Mouse (Mus musculus): ENCODE data around the gene Dagla. TPM values are rescaled to one million over a fixed set of nuclear protein-coding genes. Genes with fewer than 3 reads are reported as not detected.

Dagla gene
- total and polyA plus RNA-seq, 2 experiments from 2014 or later = 10.9 to 35.0 TPM

GRCm38 (mm10) chr19:10238477-10238876 is 66.2 kb downstream of the Dagla start:
- DNase-seq (ENCODE audit: low spot score) (no peak), ATAC-seq (no peak)
- 59% methylated on average over 3 of the region's 3 CpGs for WGBS
- no peaks in the 10 kb centered on the region for H3K9me3 ChIP-seq (ENCODE audit: low read length)
- TF ChIP-seq CTCF (IDR thresholded peaks at IDR 0.05; ENCODE audit: low read depth) = no peak
- H3K4me2 ChIP-seq (ENCODE audit: low read depth, low read length) = no peak overlapping the region
- H3K4me3 ChIP-seq (ENCODE audit: low read length) = no peak overlapping the region
- no peaks in the 10 kb centered on the region for H3K27me3 ChIP-seq (ENCODE audit: insufficient read depth, low read length)
- no peak overlapping the region for H3K27ac ChIP-seq
- no peak overlapping the region for H3K9ac ChIP-seq (replicated peaks; ENCODE audit: low read length)
- H3K36me3 ChIP-seq (ENCODE audit: insufficient read depth, low read length) = no peaks in the 10 kb centered on the region
- 0 out of 2 replicates have a peak, but pooled peaks cover 5% of the 10 kb centered on the region for H3K4me1 ChIP-seq (ENCODE audit: insufficient read depth, low read length)

GRCm38 (mm10) chr19:10235784-10236565 is 68.7 kb downstream of the Dagla start:
- ATAC-seq = no peak
- H3K4me3 ChIP-seq (ENCODE audit: low read length) = no peak overlapping the region
- no peak overlapping the region for H3K4me2 ChIP-seq (ENCODE audit: low read depth, low read length)
- DNase-seq (ENCODE audit: low spot score) = no peak
- no peaks in the 10 kb centered on the region for H3K9me3 ChIP-seq (ENCODE audit: low read length)
- WGBS = 86% methylated on average over 9 of the region's 9 CpGs
- no peak for TF ChIP-seq CTCF (IDR thresholded peaks at IDR 0.05; ENCODE audit: low read depth)
- H3K9ac ChIP-seq (replicated peaks; ENCODE audit: low read length) = no peak overlapping the region
- H3K27ac ChIP-seq = no peak overlapping the region
- H3K27me3 ChIP-seq (ENCODE audit: insufficient read depth, low read length) = no peaks in the 10 kb centered on the region
- 0 out of 2 replicates have a peak, but pooled peaks cover 5% of the 10 kb centered on the region for H3K4me1 ChIP-seq (ENCODE audit: insufficient read depth, low read length)
- H3K36me3 ChIP-seq (ENCODE audit: insufficient read depth, low read length) = no peaks in the 10 kb centered on the region

GRCm38 (mm10) chr19:10232327-10233017 is 72.2 kb downstream of the Dagla start:
- no peak for TF ChIP-seq CTCF (IDR thresholded peaks at IDR 0.05; ENCODE audit: low read depth)
- H3K36me3 ChIP-seq (ENCODE audit: insufficient read depth, low read length) = no peaks in the 10 kb centered on the region
- H3K9me3 ChIP-seq (ENCODE audit: low read length) = no peaks in the 10 kb centered on the region
- no peak overlapping the region for H3K4me3 ChIP-seq (ENCODE audit: low read length)
- ATAC-seq (0 out of 2 replicates have a peak, but pooled peaks have one; percentile 21), DNase-seq (ENCODE audit: low spot score) (no peak)
- no peak overlapping the region for H3K9ac ChIP-seq (replicated peaks; ENCODE audit: low read length)
- 40% methylated on average over 9 of the region's 9 CpGs for WGBS
- no peak overlapping the region for H3K4me2 ChIP-seq (ENCODE audit: low read depth, low read length)
- no peak overlapping the region for H3K27ac ChIP-seq
- H3K27me3 ChIP-seq (ENCODE audit: insufficient read depth, low read length) = no peaks in the 10 kb centered on the region
- no peaks in the 10 kb centered on the region for H3K4me1 ChIP-seq (ENCODE audit: insufficient read depth, low read length)

DNA sequence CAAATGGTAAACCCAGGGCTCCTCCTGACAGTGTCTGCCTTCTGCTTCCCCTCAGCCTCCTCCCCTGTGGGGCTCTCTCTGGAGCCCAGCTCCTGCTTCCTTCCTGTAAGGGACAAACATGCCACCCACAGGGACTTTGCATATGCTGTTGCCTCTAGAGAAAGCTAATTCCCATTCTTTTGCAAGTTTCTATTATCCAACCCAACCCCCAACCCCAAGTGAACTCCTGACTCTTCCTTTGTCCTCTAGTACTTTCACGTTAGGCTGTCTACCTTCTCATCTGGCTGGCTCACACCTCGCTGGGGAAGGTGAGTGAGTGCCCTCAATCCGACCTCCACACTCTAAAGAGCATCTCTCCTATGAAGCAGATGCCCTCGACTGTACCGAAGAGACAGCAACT is 72.8 kb downstream of the Dagla start:
- no peaks in the 10 kb centered on the region for H3K36me3 ChIP-seq (ENCODE audit: insufficient read depth, low read length)
- H3K27ac ChIP-seq = no peak overlapping the region
- no peaks in the 10 kb centered on the region for H3K27me3 ChIP-seq (ENCODE audit: insufficient read depth, low read length)
- TF ChIP-seq CTCF (IDR thresholded peaks at IDR 0.05; ENCODE audit: low read depth) = no peak
- 17% methylated on average over 5 of the region's 5 CpGs for WGBS
- no peak overlapping the region for H3K9ac ChIP-seq (replicated peaks; ENCODE audit: low read length)
- no peak overlapping the region for H3K4me2 ChIP-seq (ENCODE audit: low read depth, low read length)
- DNase-seq (ENCODE audit: low spot score) (no peak), ATAC-seq (no peak)
- no peak overlapping the region for H3K4me3 ChIP-seq (ENCODE audit: low read length)
- no peaks in the 10 kb centered on the region for H3K4me1 ChIP-seq (ENCODE audit: insufficient read depth, low read length)
- H3K9me3 ChIP-seq (ENCODE audit: low read length) = no peaks in the 10 kb centered on the region

- ATAC-seq = no peak
- TF ChIP-seq CTCF (IDR thresholded peaks at IDR 0.05; ENCODE audit: low read depth) = no peak
- no peak for DNase-seq (ENCODE audit: low spot score)
- H3K9me3 ChIP-seq (ENCODE audit: low read length) = no peaks in the 10 kb centered on the region
- no peaks in the 10 kb centered on the region for H3K27me3 ChIP-seq (ENCODE audit: insufficient read depth, low read length)
- 15% methylated on average over 7 of the region's 7 CpGs for WGBS
- no peak overlapping the region for H3K4me2 ChIP-seq (ENCODE audit: low read depth, low read length)
- no peak overlapping the region for H3K27ac ChIP-seq
- H3K4me1 ChIP-seq (ENCODE audit: insufficient read depth, low read length) = no peaks in the 10 kb centered on the region
- no peak overlapping the region for H3K4me3 ChIP-seq (ENCODE audit: low read length)
- no peaks in the 10 kb centered on the region for H3K36me3 ChIP-seq (ENCODE audit: insufficient read depth, low read length)
- H3K9ac ChIP-seq (replicated peaks; ENCODE audit: low read length) = no peak overlapping the region
These were observed 73.7 kb downstream of the Dagla start for GRCm38 (mm10) chr19:10231016-10231415.

- Histone ChIP-seq H3K36me3 (ENCODE audit: insufficient read depth, low read length) (no peaks in the 10 kb centered on the region), H3K27me3 (ENCODE audit: insufficient read depth, low read length) (no peaks in the 10 kb centered on the region), H3K4me1 (ENCODE audit: insufficient read depth, low read length) (no peaks in the 10 kb centered on the region), H3K27ac (no peak overlapping the region), H3K9me3 (ENCODE audit: low read length) (no peaks in the 10 kb centered on the region), H3K4me3 (ENCODE audit: low read length) (no peak overlapping the region), H3K4me2 (ENCODE audit: low read depth, low read length) (no peak overlapping the region), H3K9ac (replicated peaks; ENCODE audit: low read length) (no peak overlapping the region)
- 80% methylated on average over 4 of the region's 4 CpGs for WGBS
- DNase-seq (ENCODE audit: low spot score) (no peak), ATAC-seq (no peak)
- TF ChIP-seq CTCF (IDR thresholded peaks at IDR 0.05; ENCODE audit: low read depth) = no peak
These were observed 78.9 kb downstream of the Dagla start for GRCm38 (mm10) chr19:10225767-10226166.
